Mouse (Mus musculus) cerebellum, adult 2 months (tissue): ENCODE measurements around the gene Plin3.

Experiments used
- CTCF ChIP-seq: fragments of 200-500 bp; IDR thresholded peaks from 2 replicates; pipeline ENCODE4 v1.5.1; 2011; ENCODE audit warnings: low read depth, mild to moderate bottlenecking, control low read depth, low read length, moderate library complexity, borderline replicate concordance; ENCODE audit not compliant: insufficient read depth
- POLR2A ChIP-seq: fragments of 200-500 bp; IDR thresholded peaks from 2 replicates; pipeline ENCODE4 v1.6.1; 2011; ENCODE audit warnings: low read length, control low read depth, borderline replicate concordance; ENCODE audit not compliant: insufficient read depth

DNA sequence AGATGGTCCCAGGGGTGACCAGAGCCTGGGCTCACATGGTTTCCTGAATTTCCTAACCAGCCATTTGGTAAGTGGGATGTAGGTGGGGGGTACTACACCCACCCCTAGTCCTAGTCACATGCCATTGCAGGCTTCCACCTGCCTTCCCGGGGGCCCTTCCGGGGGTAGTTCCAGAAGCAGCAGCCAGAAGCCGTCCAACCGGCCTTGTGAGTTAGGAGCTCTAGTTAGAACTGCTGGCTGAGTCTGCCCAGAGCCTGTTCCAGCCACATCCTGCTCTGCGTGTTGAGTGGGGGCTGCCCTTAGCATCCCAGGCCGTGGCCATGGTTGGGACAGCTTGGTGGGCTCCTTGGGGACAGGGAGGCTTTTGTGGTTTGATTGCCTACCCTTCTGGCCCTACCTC, 15.4 kb upstream of the Plin3 start:
- no peak for TF ChIP-seq CTCF
- no peak for TF ChIP-seq POLR2A
